Mouse (Mus musculus) spleen, adult 12 weeks (tissue): ENCODE measurements around the gene Zfp423.

Experiments used
- DNase-seq: peaks from one replicate; pipeline ENCODE4 v3.0.0; 2022; ENCODE audit warnings: low spot score

Zfp423 gene

DNA sequence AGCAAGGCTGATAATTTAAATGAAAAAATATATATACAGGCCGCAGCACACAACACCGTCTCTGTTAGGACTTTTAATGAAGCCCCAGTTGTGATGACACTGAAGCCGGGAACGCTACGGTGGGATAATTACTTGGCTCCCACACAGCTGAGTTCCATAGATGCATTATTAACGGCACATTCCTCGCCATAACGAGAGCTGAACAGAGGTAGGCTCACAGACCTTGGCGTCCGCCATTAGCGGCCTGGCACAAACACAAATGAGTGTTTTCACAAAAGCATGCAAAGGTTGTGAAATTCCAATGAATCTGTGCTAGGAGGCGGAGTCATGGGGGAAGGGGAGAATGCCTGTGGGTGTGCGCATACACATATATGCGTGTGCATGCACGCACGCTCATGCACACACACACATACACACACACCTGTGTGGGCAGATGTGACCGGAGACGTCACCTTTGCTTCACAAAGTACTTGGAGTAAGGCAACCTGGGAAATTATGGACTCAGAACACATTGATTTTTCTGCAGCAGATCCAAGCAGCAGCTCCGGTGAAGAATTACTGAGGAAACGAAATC lies 214.2 kb downstream of the Zfp423 start:
- no peak for DNase-seq

- no peak for DNase-seq
These were observed 214.8 kb downstream of the Zfp423 start for GRCm38 (mm10) chr8:87744556-87744955.

- DNase-seq, result no peak
These were observed 217.4 kb downstream of the Zfp423 start for GRCm38 (mm10) chr8:87742016-87742415.

DNA sequence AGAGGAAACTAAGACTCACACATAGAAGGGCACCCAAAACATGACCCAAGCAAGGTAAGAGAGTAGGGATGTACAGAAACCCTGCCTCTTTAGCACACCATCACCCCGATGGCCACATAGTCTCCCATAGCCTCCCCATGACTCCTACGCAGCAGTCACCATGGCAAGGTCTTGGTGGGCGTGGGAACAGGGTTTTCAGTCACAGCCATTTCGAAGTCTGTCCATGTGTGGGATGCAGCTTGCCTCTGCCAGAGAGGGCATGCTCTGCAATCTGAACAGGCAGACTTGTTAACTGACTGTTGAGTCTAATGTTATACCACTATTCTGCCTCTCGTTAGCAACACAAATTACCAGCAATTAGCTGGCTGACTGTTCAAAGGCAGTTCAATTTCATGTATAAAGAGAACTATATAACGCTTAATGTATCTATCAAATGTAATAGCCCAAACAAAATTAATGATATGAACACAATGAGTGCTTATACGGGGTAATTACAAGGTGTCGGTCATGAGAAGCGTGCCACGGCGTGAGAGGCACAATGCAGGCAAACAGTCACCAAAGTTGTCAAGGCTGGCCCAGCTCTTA lies 218.4 kb downstream of the Zfp423 start:
- no peak for DNase-seq

DNA sequence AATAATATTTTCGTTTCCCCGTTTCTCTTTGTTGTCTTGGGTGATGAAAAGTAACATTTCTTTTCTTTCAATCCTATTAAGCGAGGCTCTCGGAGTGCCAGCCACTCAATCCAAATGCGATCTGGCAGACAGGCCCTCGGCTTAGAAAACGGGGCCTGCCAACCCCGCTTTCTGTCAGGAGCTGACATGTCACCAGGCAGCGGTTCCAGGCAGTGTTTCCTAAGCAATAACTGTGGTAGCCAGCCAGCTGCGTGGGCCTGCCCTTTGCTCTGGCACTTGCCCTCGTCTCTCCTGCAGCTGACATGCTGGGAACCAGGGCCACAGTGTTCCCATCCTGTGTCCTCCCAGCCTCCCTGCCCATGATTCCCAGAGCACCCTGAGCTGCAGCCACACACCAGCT lies 221.5 kb downstream of the Zfp423 start:
- DNase-seq, result no peak

GRCm38 (mm10) chr8:87734902-87735301 lies 224.5 kb downstream of the Zfp423 start:
- DNase-seq, result no peak

DNA sequence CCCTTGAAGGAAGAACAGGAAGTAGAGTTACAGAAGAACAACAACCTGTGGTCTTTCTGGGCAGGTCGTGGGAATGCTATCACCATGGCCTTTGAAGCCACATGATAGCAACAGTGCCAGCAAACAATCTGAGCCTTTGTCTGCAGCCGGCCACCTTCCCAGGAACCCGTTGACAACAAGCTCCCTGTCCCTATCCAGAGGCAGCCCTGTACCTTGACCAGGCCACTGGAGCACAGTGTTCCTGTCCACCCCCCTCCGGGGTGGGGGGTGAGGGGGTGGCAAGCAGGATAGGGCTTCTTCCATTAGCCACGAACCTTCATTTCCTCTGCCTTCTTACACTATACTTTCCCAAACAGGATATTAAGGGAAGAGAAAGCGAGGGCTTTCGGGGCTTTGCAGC lies 224.9 kb downstream of the Zfp423 start:
- DNase-seq, result no peak

DNA sequence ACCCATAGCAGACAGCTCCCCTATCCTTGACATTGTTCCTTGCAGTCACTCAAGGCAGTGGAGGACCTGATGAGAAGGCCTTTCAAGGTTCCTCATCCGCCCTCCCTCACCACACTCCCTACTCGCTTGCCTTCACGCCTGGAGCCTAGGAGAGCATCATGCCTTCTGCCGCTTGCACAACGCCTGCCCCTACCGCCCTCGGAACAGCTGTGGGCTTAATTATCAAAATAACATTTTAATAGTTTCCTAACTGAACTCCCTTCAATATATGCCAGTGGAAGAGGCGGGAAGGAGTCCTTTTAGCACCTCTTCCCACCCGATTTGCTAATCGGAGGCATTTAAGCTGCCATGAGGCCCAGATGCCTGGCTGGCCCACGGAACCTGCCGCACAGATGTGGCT lies 228.3 kb downstream of the Zfp423 start:
- no peak for DNase-seq

GRCm38 (mm10) chr8:87723015-87723414 lies 236.4 kb downstream of the Zfp423 start:
- no peak for DNase-seq

DNA sequence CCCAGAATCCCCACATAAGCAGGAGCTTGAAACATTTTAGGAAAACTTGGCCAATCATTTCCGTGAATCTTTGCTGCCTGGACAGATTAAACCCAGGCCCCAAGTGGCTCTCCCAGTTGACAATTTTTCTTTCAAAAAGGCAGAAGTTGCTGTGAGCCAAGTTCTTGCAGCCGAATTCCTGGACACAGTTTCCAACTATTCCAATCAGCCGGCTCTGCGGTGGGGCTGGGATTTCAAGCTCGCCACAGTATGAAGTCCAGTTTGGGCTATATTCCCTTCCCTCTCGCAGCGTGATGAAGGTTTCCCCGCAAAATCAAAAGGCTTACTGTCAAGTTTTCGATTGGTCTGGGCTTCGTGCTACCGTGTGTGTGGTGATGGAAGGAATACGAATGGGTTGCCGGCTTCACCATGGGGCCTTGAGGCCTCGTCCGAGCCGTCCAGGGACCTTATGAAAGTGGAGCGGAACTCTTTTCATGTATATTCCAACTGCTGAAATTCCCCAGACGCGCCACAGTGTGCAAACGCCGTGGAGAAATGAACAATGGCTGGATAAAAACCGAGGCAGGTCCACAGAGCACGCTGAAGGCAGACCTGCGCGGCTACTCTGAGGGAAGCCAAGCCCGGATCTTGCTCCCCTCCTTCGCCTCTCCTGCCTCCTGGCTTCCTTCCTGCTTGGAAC lies 240.1 kb downstream of the Zfp423 start:
- DNase-seq, result no peak

GRCm38 (mm10) chr8:87717445-87717844 lies 241.9 kb downstream of the Zfp423 start:
- no peak for DNase-seq

- DNase-seq, result no peak
These were observed 242.6 kb downstream of the Zfp423 start for GRCm38 (mm10) chr8:87716726-87717248.

DNA sequence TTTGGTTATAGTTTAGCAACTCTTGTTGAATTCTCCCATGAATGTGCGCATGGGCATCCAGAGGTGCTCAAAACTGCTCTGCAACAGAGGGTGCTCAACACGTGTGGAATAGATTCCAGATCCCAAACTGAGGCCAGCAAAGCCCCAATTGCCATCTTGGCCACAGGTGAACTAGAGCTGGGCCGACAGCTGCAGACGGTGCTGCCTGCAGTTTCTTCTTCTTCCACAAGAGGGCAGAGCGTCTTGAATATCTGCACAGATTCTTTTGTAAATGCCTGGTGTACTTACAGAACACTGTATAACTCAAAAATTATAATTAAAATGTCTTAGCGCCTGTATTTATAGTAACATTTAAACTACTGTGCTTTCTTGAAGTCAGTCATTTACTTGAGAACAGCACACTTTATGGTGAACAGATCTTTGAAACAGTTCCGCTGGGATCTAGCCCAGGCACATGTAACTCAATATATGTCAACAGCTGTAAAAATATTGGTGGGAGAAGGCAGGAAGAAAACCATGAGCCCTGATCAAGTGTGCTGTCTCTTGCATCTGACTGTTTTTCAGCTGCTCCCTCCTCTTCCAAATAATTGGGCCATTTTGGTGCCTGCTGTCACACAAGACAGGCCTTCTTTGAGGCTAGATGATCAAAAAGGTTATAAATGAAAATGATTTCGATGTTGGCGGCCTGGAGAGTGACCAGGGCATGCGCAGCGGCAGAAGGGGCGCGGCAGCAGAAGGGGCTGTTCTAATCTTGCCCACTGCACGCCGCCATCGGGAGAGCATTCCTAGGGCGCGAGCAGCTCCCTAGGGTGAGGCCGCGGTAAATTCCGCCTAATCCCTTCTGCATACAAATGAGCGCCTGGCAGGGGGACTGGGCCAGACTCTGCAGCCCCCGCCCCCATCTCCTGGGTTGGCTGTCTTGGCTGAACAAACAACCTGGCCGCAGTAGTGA lies 243.4 kb downstream of the Zfp423 start:
- DNase-seq, result peak; percentile 8

GRCm38 (mm10) chr8:87713946-87714345 lies 245.4 kb downstream of the Zfp423 start:
- no peak for DNase-seq

GRCm38 (mm10) chr8:87711955-87712354 lies 247.4 kb downstream of the Zfp423 start:
- DNase-seq, result no peak

DNA sequence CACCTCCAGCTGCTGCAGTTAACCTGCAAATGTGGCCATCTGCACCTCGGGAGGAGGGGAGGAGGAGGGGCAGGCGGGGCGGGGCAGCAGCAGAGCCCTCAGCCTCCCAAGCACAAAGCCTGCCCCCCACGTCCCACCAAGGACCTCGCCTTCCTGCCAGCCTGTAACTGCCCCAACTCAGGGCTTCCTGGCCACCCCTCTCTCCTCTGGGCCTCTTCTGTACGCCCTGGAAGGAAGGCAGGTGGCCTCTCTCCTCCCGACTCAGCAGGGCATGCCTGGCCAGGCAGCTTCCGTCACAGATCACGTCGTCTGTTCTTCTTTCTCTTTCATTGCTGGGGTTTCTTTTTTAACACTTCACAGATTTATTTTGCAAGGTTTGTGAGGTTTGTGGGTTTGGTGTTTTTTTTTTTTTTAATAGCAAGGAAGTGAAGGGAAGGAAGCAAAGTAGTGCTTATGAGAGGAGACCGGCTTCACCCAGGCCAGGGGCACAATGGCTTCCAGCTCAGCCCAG lies 251.2 kb downstream of the Zfp423 start:
- DNase-seq, result peak; percentile 1

- DNase-seq, result no peak
These were observed 252.2 kb downstream of the Zfp423 start for GRCm38 (mm10) chr8:87707176-87707575.

DNA sequence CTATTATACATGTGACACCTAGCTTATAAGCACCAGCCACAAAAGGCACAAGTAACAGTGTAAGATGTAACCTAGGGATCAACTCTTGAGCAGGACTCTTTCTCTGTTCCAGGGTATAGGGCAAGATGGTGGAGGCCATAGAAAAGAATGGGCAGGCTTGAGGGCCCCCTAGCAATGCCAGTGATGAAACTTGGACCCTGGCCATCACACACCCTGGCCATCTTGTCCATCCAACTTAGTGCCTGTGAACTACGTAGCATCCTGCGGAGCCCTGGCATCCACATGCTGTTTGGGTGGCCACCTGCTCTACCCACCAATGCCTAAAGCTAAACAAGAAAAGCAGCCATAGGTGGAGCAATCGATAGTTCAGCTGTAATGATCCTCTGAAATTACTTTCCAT lies 254.6 kb downstream of the Zfp423 start:
- no peak for DNase-seq

- no peak for DNase-seq
These were observed 256.5 kb downstream of the Zfp423 start for GRCm38 (mm10) chr8:87702790-87703311.

DNA sequence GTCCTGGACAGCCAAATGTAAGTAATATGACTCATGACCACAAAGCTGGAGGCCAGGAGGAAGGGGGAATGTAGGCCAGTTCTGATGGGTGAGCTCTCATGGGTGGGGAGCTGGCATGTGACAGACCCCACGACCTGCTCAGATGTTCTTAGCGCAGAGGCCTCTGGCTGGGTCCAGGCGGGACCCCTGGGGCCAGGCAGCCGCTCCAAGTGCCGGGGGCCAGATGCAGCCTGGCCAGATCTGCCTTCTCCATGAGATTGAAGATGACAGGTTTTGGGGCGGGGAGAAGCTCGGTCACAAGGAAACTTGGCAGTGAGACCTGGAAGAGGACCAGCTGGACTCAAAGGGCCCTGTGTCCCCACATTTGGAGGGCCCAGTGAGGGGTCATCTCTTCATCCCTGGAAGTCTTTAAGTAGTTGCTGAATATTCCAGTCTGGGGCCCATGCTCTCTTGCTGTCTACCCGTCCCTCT lies 257.3 kb downstream of the Zfp423 start:
- DNase-seq, result no peak

DNA sequence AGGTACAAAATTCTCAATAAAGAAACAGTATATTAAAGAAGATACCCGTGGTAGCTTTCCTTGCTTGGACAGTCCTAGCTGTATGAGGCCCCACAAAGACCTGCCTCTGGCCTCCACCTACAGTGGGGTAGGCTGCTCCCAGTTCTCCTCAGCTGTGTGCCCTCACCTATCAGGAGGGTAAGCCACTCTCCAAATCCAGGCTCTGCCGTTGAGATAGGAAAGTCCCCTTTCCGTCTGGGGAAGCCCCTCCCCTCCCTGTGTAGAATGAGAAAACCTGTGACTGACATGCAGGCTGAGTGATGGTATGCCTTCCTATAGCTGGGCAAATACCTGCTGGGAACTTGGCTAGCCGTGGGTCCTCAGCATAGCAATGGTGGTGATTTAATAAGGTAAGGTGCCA lies 257.8 kb downstream of the Zfp423 start:
- no peak for DNase-seq

DNA sequence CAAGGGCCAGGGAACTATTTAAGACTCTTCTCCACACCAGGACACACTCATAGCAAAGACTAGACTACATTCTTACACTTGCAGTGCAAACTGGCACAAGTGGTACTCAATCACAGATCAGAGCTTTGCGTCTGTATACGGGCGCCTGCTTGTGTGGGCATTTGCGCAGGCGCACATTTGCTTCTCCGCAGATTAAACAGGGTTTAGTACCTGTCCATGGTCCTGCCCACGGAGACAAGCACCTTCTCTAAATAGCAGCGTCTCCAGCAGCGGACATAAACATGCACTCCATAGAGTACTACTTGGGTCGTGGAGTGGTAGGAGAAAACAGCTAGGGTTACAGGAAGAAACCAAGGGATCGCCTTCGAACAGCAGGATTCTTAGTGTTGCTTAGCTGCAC lies 259.1 kb downstream of the Zfp423 start:
- no peak for DNase-seq
